Mouse (Mus musculus) embryonic fibroblast, embryonic 13.5 days (primary cell): ENCODE data around the gene Phxr2.

Experiments used
- CTCF ChIP-seq: IDR thresholded peaks from 2 replicates; pipeline ENCODE4 v1.5.1; 2011; ENCODE audit warnings: mild to moderate bottlenecking, control low read depth, low read length, moderate library complexity, borderline replicate concordance; ENCODE audit not compliant: insufficient read depth
- POLR2A ChIP-seq: IDR thresholded peaks from 2 replicates; pipeline ENCODE4 v1.6.1; 2011; ENCODE audit warnings: low read depth, mild to moderate bottlenecking, control low read depth, low read length, moderate library complexity

- TF ChIP-seq POLR2A (no peak), CTCF (no peak)
Observed at GRCm38 (mm10) chr10:99083431-99084003, 42.6 kb downstream of the Phxr2 start.
